Comparison of ENCODE assay signal across 9 mouse cellular contexts in the genomic region with DNA sequence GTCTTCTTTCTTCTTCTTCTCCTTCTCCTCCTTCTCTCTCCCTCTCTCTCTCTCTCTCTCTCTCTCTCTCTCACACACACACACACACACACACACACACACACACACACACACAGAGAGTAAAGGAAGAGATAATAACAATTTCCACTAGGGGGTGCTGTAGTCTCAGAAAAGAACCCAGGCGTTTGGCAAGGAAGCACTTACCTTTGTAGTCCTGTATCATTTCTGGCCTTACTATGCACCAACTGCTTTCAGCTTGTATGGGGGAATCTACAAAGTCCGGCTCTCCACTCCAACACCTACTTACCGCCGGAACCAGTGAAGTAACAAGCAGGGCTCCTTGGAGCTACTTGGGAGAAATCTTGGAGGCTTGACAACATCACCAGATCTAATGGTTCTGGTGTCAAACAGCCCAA. TPM values are rescaled to one million over a fixed set of nuclear protein-coding genes. Genes with fewer than 3 reads are reported as not detected.
A peak's percentile ranks its signal among the peaks of the same experiment; 100 is the strongest.
DNase-seq lines count a peak whose midpoint lies in the region; ATAC-seq and TF ChIP-seq lines count a peak whose summit lies in the region.
"Had no signal": no experiment of that assay in that cellular context is flagged by ENCODE, and none has a peak within 500 bp of the region (broad histone marks: within the 10 kb centered on the region; RNA-seq: fewer than 3 reads in every experiment).

No protein-coding gene starts in this region.

- no peak overlapping the region for H3K4me2 ChIP-seq in forebrain, postnatal 0 days (ENCODE audit: low read depth)
- H3K4me2 ChIP-seq in kidney, embryonic 14.5 days (replicated peaks; ENCODE audit: low read depth, low read length): no peak overlapping the region
- H3K4me2 ChIP-seq in liver, embryonic 11.5 days: no peak overlapping the region

- no peaks in the 10 kb centered on the region for H3K9me3 ChIP-seq in forebrain, postnatal 0 days (ENCODE audit: low read length)
- H3K9me3 ChIP-seq in kidney, embryonic 14.5 days (ENCODE audit: control insufficient read depth, low read length): no peaks in the 10 kb centered on the region
- H3K9me3 ChIP-seq in liver, embryonic 11.5 days (ENCODE audit: control insufficient read depth, low read length): no peaks in the 10 kb centered on the region

- DNase-seq in testis, postnatal 14 days (ENCODE audit: low spot score): peak; percentile 36
- DNase-seq in testis, postnatal 10 days (ENCODE audit: low spot score): no peak
- peak; percentile 51 for DNase-seq in cerebellum, adult 11-12 months
- DNase-seq in forebrain, postnatal 0 days: peak; percentile 86
- no peak for DNase-seq in liver, embryonic 11.5 days (ENCODE audit: low spot score)
- DNase-seq in natural killer cell, adult 2 months (ENCODE audit: low spot score in 2 of 2): peak; percentile 75 to 80
- DNase-seq in thymus, postnatal 36 days: peak; percentile 27 to 39

- no peak overlapping the region for H3K27ac ChIP-seq in forebrain, postnatal 0 days (ENCODE audit: low read depth, low read length)
- no peak overlapping the region for H3K27ac ChIP-seq in kidney, embryonic 14.5 days (ENCODE audit: low read depth, low read length)
- H3K27ac ChIP-seq in liver, embryonic 11.5 days (ENCODE audit: low read depth, low read length): no peak overlapping the region

- TF ChIP-seq CTCF in forebrain, postnatal 0 days (IDR thresholded peaks at IDR 0.05; ENCODE audit: low read depth): peak; percentile 78

- H3K36me3 ChIP-seq in forebrain, postnatal 0 days (ENCODE audit: insufficient read depth): no peaks in the 10 kb centered on the region
- H3K36me3 ChIP-seq in kidney, embryonic 14.5 days (ENCODE audit: control insufficient read depth, insufficient read depth, low read length): no peaks in the 10 kb centered on the region
- H3K36me3 ChIP-seq in liver, embryonic 11.5 days (ENCODE audit: control insufficient read depth, insufficient read depth, low read length): no peaks in the 10 kb centered on the region

- H3K4me3 ChIP-seq in forebrain, postnatal 0 days (ENCODE audit: low read depth, low read length): no peak overlapping the region
- no peak overlapping the region for H3K4me3 ChIP-seq in kidney, embryonic 14.5 days (ENCODE audit: low read length)
- no peak overlapping the region for H3K4me3 ChIP-seq in liver, embryonic 11.5 days (ENCODE audit: low read depth, low read length)
- H3K4me3 ChIP-seq: myocyte had no signal

- H3K27me3 ChIP-seq in forebrain, postnatal 0 days (ENCODE audit: insufficient read depth, low read length): no peaks in the 10 kb centered on the region
- no peaks in the 10 kb centered on the region; the same call in 1 of the 2 replicates for H3K27me3 ChIP-seq in kidney, embryonic 14.5 days (ENCODE audit: control insufficient read depth, insufficient read depth, low read length)
- H3K27me3 ChIP-seq in liver, embryonic 11.5 days (replicated peaks; ENCODE audit: control insufficient read depth, insufficient read depth, low read length): no peaks in the 10 kb centered on the region

- WGBS in forebrain, postnatal 0 days: 5% methylated on average over 4 of the region's 4 CpGs
- 9% methylated on average over 4 of the region's 4 CpGs for WGBS in kidney, embryonic 14.5 days
- WGBS in liver, embryonic 11.5 days: 8% methylated on average over 4 of the region's 4 CpGs

- peak; percentile 54; the same call in 1 of the 2 replicates for ATAC-seq in forebrain, postnatal 0 days
- ATAC-seq in kidney, embryonic 14.5 days (ENCODE audit: low FRiP score, low TSS enrichment): peak; percentile 8; the same call in 1 of the 2 replicates
- peak; percentile 27; the same call in 1 of the 2 replicates for ATAC-seq in liver, embryonic 11.5 days (replicated peaks; ENCODE audit: low FRiP score)

- H3K4me1 ChIP-seq in forebrain, postnatal 0 days (ENCODE audit: insufficient read depth): 0 out of 2 replicates have a peak, but pooled peaks cover 3% of the 10 kb centered on the region
- H3K4me1 ChIP-seq in kidney, embryonic 14.5 days (ENCODE audit: control insufficient read depth, insufficient read depth, low read length): no peaks in the 10 kb centered on the region
- peaks cover 27% of the 10 kb centered on the region for H3K4me1 ChIP-seq in liver, embryonic 11.5 days (replicated peaks; ENCODE audit: control insufficient read depth, insufficient read depth, low read length)

- no peak overlapping the region for H3K9ac ChIP-seq in forebrain, postnatal 0 days
- no peak overlapping the region for H3K9ac ChIP-seq in kidney, embryonic 14.5 days (ENCODE audit: low read depth, low read length)
- no peak overlapping the region for H3K9ac ChIP-seq in liver, embryonic 11.5 days (ENCODE audit: low read depth, low read length)

RNA-seq across cellular contexts. Expression of gene Cfap126, which starts 4.6 kb away (rescaled TPM):
- 1.7 and 2.4 TPM in 2 replicates for total RNA-seq in forebrain, postnatal 0 days (2014; rRNA removed)
- polyA plus RNA-seq in forebrain, postnatal 0 days (2015; fragmentation: Nextera tagmentation; extraction: Ambion mirVana): 11.7 and 13.7 TPM in 2 replicates
- polyA plus RNA-seq in kidney, embryonic 14.5 days (2014; fragmentation: Nextera tagmentation; extraction: Ambion mirVana): 2.9 and 3.8 TPM in 2 replicates
- polyA plus RNA-seq in liver, embryonic 11.5 days (2014; fragmentation: Nextera tagmentation; extraction: Ambion mirVana): 1.4 and 2.2 TPM in 2 replicates

RNA-seq across cellular contexts. Expression of gene Sdhc, which starts 32.1 kb away (rescaled TPM):
- 195 and 197 TPM in 2 replicates for total RNA-seq in forebrain, postnatal 0 days (2014; rRNA removed)
- polyA plus RNA-seq in forebrain, postnatal 0 days (2015; fragmentation: Nextera tagmentation; extraction: Ambion mirVana): 285 and 302 TPM in 2 replicates
- polyA plus RNA-seq in kidney, embryonic 14.5 days (2014; fragmentation: Nextera tagmentation; extraction: Ambion mirVana): 291 and 322 TPM in 2 replicates
- 261 and 281 TPM in 2 replicates for polyA plus RNA-seq in liver, embryonic 11.5 days (2014; fragmentation: Nextera tagmentation; extraction: Ambion mirVana)

RNA-seq across cellular contexts. Expression of gene Mpz, which starts 32.2 kb away (rescaled TPM):
- 0.38 TPM in 1 of 2 replicates, not detected in the other for total RNA-seq in forebrain, postnatal 0 days (2014; rRNA removed)
- 0.30 and 0.67 TPM in 2 replicates for polyA plus RNA-seq in forebrain, postnatal 0 days (2015; fragmentation: Nextera tagmentation; extraction: Ambion mirVana)
- polyA plus RNA-seq in kidney, embryonic 14.5 days (2014; fragmentation: Nextera tagmentation; extraction: Ambion mirVana): 0.24 TPM in 1 of 2 replicates, not detected in the other
- 0.14 TPM in 1 of 2 replicates, not detected in the other for polyA plus RNA-seq in liver, embryonic 11.5 days (2014; fragmentation: Nextera tagmentation; extraction: Ambion mirVana)

RNA-seq across cellular contexts. Expression of gene Fcgr3, which starts 53.5 kb away (rescaled TPM):
- total RNA-seq in forebrain, postnatal 0 days (2014; rRNA removed): 13.5 and 14.9 TPM in 2 replicates
- 13.9 and 14.6 TPM in 2 replicates for polyA plus RNA-seq in forebrain, postnatal 0 days (2015; fragmentation: Nextera tagmentation; extraction: Ambion mirVana)
- 7.0 and 7.9 TPM in 2 replicates for polyA plus RNA-seq in kidney, embryonic 14.5 days (2014; fragmentation: Nextera tagmentation; extraction: Ambion mirVana)
- polyA plus RNA-seq in liver, embryonic 11.5 days (2014; fragmentation: Nextera tagmentation; extraction: Ambion mirVana): 28.7 and 29.8 TPM in 2 replicates

Comparison
In these comparisons a context has a peak if more than half of its experiments do, and no peak if none do; other contexts are left out.
1. DNase-seq: peak in testis, postnatal 14 days (single experiment), cerebellum, adult 11-12 months (single experiment), forebrain, postnatal 0 days (single experiment), natural killer cell, adult 2 months (2 of 2) and thymus, postnatal 36 days (2 of 2); none in testis, postnatal 10 days (single experiment) and liver, embryonic 11.5 days (single experiment).
2. Peak in every context shown above with its lines, with median percentiles within 50 percentile points of each other: ATAC-seq.